Mouse (Mus musculus): ENCODE measurements around the gene Bod1. TPM values are rescaled to one million over a fixed set of nuclear protein-coding genes. Genes with fewer than 3 reads are reported as not detected.

The Bod1 gene
- polyA plus RNA-seq, 1 experiment from 2014 or later, result 53.2 TPM

DNA sequence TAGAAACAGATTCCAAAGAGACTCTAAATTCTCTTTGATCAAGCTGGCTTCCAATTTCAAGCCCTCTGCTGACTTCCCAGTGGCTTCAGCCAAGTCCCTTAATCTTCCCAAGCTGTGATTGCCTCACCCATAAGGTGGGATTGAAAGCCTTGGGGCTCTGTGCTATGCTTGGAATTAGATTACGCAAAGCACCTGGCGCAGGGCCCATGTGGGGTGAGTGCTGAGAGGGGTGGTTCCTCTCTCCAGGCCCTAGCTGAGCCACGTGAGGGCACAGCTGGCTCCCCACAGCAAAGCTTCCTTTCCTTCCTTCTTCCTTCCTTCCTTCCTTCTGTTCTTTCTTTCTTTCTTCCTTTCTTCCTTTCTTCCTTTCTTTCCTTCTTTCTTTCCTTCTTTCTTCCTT, 54.4 kb downstream of the Bod1 start:
- Histone ChIP-seq H3K9me3 (ENCODE audit: low read length) (no peaks in the 10 kb centered on the region), H3K27ac (ENCODE audit: low read length) (no peak overlapping the region), H3K27me3 (replicated peaks; ENCODE audit: insufficient read depth, low read length) (no peaks in the 10 kb centered on the region), H3K4me1 (ENCODE audit: insufficient read depth, low read depth, low read length) (no peaks in the 10 kb centered on the region), H3K36me3 (ENCODE audit: insufficient read depth, low read length) (no peaks in the 10 kb centered on the region), H3K4me3 (ENCODE audit: low read depth, low read length) (no peak overlapping the region), H3K9ac (replicated peaks; ENCODE audit: low read depth) (no peak overlapping the region), H3K4me2 (replicated peaks; ENCODE audit: low read depth, low read length) (no peak overlapping the region)
- TF ChIP-seq EP300 (IDR thresholded peaks at IDR 0.05) (peak; percentile 77), CTCF (IDR thresholded peaks at IDR 0.05) (no peak)
- DNase-seq (ENCODE audit: low spot score) (peak; percentile 87), ATAC-seq (peak; percentile 96)
- WGBS, result 26% methylated on average over 3 of the region's 3 CpGs

DNA sequence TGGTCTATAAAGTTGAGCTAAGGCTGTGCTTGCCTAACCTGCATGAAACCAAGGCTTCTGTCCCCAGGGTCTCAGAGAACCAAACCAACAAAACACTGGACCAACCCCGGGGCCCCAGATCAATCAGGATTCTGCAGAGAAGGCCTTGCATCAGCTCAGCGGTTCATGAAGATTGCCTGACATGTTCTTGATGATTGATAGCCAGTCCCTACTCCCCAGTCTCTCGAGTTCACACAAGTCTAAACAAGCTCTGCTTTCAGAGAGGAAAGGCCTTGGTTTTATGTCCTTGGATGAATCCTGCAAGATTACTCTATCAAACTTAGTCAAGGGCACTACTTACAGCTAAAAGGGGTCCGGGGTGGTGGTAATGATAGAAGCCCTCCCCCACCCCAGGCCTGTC, 55.0 kb downstream of the Bod1 start:
- TF ChIP-seq CTCF (IDR thresholded peaks at IDR 0.05), result no peak
- TF ChIP-seq EP300 (IDR thresholded peaks at IDR 0.05), result no peak
- Histone ChIP-seq H3K9me3 (ENCODE audit: low read length) (no peaks in the 10 kb centered on the region), H3K4me2 (replicated peaks; ENCODE audit: low read depth, low read length) (no peak overlapping the region), H3K27me3 (replicated peaks; ENCODE audit: insufficient read depth, low read length) (no peaks in the 10 kb centered on the region), H3K4me1 (ENCODE audit: insufficient read depth, low read depth, low read length) (no peaks in the 10 kb centered on the region), H3K4me3 (ENCODE audit: low read depth, low read length) (no peak overlapping the region), H3K9ac (replicated peaks; ENCODE audit: low read depth) (no peak overlapping the region), H3K36me3 (ENCODE audit: insufficient read depth, low read length) (no peaks in the 10 kb centered on the region), H3K27ac (ENCODE audit: low read length) (no peak overlapping the region)
- ATAC-seq (no peak), DNase-seq (ENCODE audit: low spot score) (no peak)
- WGBS, result 50% methylated on average over 4 of the region's 4 CpGs

Other genes starting within 250 kb of the Bod1 start
- gene Cpeb4, start 200.3 kb upstream of the Bod1 start, polyA plus RNA-seq (2015; fragmentation: Nextera tagmentation; extraction: Ambion mirVana), result 5.9 and 6.8 TPM in 2 replicates

Measured in lung, postnatal 0 days (tissue).